Comparison of ENCODE assay signal across 15 mouse cellular contexts in genomic region chr10:56148920-56149319, GRCm38 (mm10). TPM values are rescaled to one million over a fixed set of nuclear protein-coding genes. Genes with fewer than 3 reads are reported as not detected.
A peak's percentile ranks its signal among the peaks of the same experiment; 100 is the strongest.
DNase-seq lines count a peak whose midpoint lies in the region; ATAC-seq and TF ChIP-seq lines count a peak whose summit lies in the region.
"Had no signal": no experiment of that assay in that cellular context is flagged by ENCODE, and none has a peak within 500 bp of the region (broad histone marks: within the 10 kb centered on the region; RNA-seq: fewer than 3 reads in every experiment).

No protein-coding gene starts in this region.

- no peaks in the 10 kb centered on the region for H3K9me3 ChIP-seq in forebrain, embryonic 14.5 days (replicated peaks; ENCODE audit: control insufficient read depth, low read length)
- no peaks in the 10 kb centered on the region for H3K9me3 ChIP-seq in forebrain, embryonic 10.5 days
- H3K9me3 ChIP-seq in forebrain, embryonic 16.5 days (ENCODE audit: control insufficient read depth, low read length) = no peaks in the 10 kb centered on the region
- H3K9me3 ChIP-seq: embryonic facial prominence, embryonic 10.5 days; embryonic facial prominence, embryonic 12.5 days had no signal

- H3K4me1 ChIP-seq in forebrain, embryonic 14.5 days (ENCODE audit: control insufficient read depth, insufficient read depth, low read length) = no peaks in the 10 kb centered on the region
- H3K4me1 ChIP-seq in forebrain, embryonic 10.5 days = no peaks in the 10 kb centered on the region
- no peaks in the 10 kb centered on the region for H3K4me1 ChIP-seq in forebrain, embryonic 16.5 days (replicated peaks; ENCODE audit: control insufficient read depth, insufficient read depth, low read length)
- H3K4me1 ChIP-seq: embryonic facial prominence, embryonic 10.5 days; embryonic facial prominence, embryonic 12.5 days had no signal

- TF ChIP-seq POLR2A in brain, embryonic 14.5 days (IDR thresholded peaks at IDR 0.05; ENCODE audit: borderline replicate concordance, extremely low read depth, insufficient read depth, insufficient read length, poor library complexity, severe bottlenecking) = no peak

- H3K27ac ChIP-seq in forebrain, embryonic 14.5 days (ENCODE audit: low read depth, low read length) = no peak overlapping the region
- H3K27ac ChIP-seq in forebrain, embryonic 10.5 days = no peak overlapping the region
- H3K27ac ChIP-seq in forebrain, embryonic 16.5 days (ENCODE audit: low read length) = no peak overlapping the region
- H3K27ac ChIP-seq: embryonic facial prominence, embryonic 10.5 days; embryonic facial prominence, embryonic 12.5 days had no signal

- no peak for TF ChIP-seq CTCF in brain, embryonic 14.5 days (IDR thresholded peaks at IDR 0.05; ENCODE audit: borderline replicate concordance, extremely low read depth, insufficient read depth, insufficient read length)

- DNase-seq in forebrain, embryonic 14.5 days (ENCODE audit: low spot score) = peak; percentile 34
- no peak for DNase-seq in forebrain, embryonic 10.5 days (ENCODE audit: extremely low spot score, low spot score)
- DNase-seq in brain, embryonic 14.5 days (ENCODE audit: low read depth) = peak; percentile 36
- no peak for DNase-seq in urinary bladder, adult 2 months (ENCODE audit: low spot score)
- no peak for DNase-seq in frontal cortex, postnatal 10 days (ENCODE audit: low spot score in 2 of 2)
- DNase-seq: adrenal gland, adult 2 months; adrenal gland, postnatal 10 days; adrenal gland, postnatal 25 days; cerebellum, adult 11-12 months; cerebellum, adult 2 months; cerebellum, adult 9-10 months; cerebellum, postnatal 10 days had no signal

- no peaks in the 10 kb centered on the region for H3K27me3 ChIP-seq in forebrain, embryonic 14.5 days (replicated peaks; ENCODE audit: control insufficient read depth, insufficient read depth, low read length)
- H3K27me3 ChIP-seq in forebrain, embryonic 10.5 days (ENCODE audit: poor library complexity, severe bottlenecking) = no peaks in the 10 kb centered on the region
- no peaks in the 10 kb centered on the region for H3K27me3 ChIP-seq in forebrain, embryonic 16.5 days (replicated peaks; ENCODE audit: control insufficient read depth, insufficient read depth, low read length)
- H3K27me3 ChIP-seq: embryonic facial prominence, embryonic 12.5 days had no signal

- no peaks in the 10 kb centered on the region for H3K36me3 ChIP-seq in forebrain, embryonic 14.5 days (ENCODE audit: control insufficient read depth, insufficient read depth, low read length)
- 0 out of 2 replicates have a peak, but pooled peaks cover 2% of the 10 kb centered on the region for H3K36me3 ChIP-seq in forebrain, embryonic 10.5 days (replicated peaks)
- H3K36me3 ChIP-seq in forebrain, embryonic 16.5 days (ENCODE audit: control insufficient read depth, insufficient read depth) = no peaks in the 10 kb centered on the region
- H3K36me3 ChIP-seq: embryonic facial prominence, embryonic 12.5 days had no signal

- H3K4me3 ChIP-seq in forebrain, embryonic 14.5 days (ENCODE audit: low read depth, low read length) = no peak overlapping the region
- H3K4me3 ChIP-seq in forebrain, embryonic 10.5 days = no peak overlapping the region
- H3K4me3 ChIP-seq in forebrain, embryonic 16.5 days (replicated peaks; ENCODE audit: low read length) = no peak overlapping the region
- H3K4me3 ChIP-seq: embryonic facial prominence, embryonic 10.5 days; embryonic facial prominence, embryonic 12.5 days had no signal

- no peak overlapping the region for H3K9ac ChIP-seq in forebrain, embryonic 14.5 days (ENCODE audit: low read length)
- H3K9ac ChIP-seq in forebrain, embryonic 16.5 days (replicated peaks; ENCODE audit: low read depth, low read length) = no peak overlapping the region
- H3K9ac ChIP-seq: embryonic facial prominence, embryonic 12.5 days had no signal

- peak; percentile 50; the same call in 1 of the 2 replicates for ATAC-seq in forebrain, embryonic 14.5 days
- ATAC-seq in forebrain, embryonic 16.5 days = peak; percentile 85

- H3K4me2 ChIP-seq in forebrain, embryonic 14.5 days (ENCODE audit: low read length) = no peak overlapping the region
- no peak overlapping the region for H3K4me2 ChIP-seq in forebrain, embryonic 16.5 days (ENCODE audit: low read length)
- H3K4me2 ChIP-seq: embryonic facial prominence, embryonic 12.5 days had no signal

- 80% methylated on average over 3 of the region's 3 CpGs for WGBS in forebrain, embryonic 14.5 days
- WGBS in forebrain, embryonic 10.5 days = 94% methylated on average over 3 of the region's 3 CpGs
- 59% methylated on average over 3 of the region's 3 CpGs for WGBS in forebrain, embryonic 16.5 days

RNA-seq across cellular contexts. Expression of gene Msl3l2, which starts 42.2 kb away (rescaled TPM):
- polyA plus RNA-seq in forebrain, embryonic 14.5 days (2014; fragmentation: Nextera tagmentation; extraction: Ambion mirVana) = 9.5 and 11.7 TPM in 2 replicates
- polyA plus RNA-seq in forebrain, embryonic 10.5 days (2016; fragmentation: Nextera tagmentation; extraction: Ambion mirVana) = 5.7 and 6.1 TPM in 2 replicates
- 15.5 and 16.7 TPM in 2 replicates for polyA plus RNA-seq in brain, embryonic 14.5 days (2012; rRNA removed)
- polyA plus RNA-seq in forebrain, embryonic 16.5 days (2015; fragmentation: Nextera tagmentation; extraction: Ambion mirVana) = 10.8 TPM in 2 replicates
- 7.8 and 8.4 TPM in 2 replicates for polyA plus RNA-seq in urinary bladder, adult 2 months (2012; rRNA removed)

Comparison
In these comparisons a context has a peak if more than half of its experiments do, and no peak if none do; other contexts are left out.
1. DNase-seq: peak in forebrain, embryonic 14.5 days (single experiment) and brain, embryonic 14.5 days (single experiment); none in forebrain, embryonic 10.5 days (single experiment), urinary bladder, adult 2 months (single experiment) and frontal cortex, postnatal 10 days (0 of 2).